Mouse (Mus musculus): ENCODE data around the gene Golga7b.

DNA sequence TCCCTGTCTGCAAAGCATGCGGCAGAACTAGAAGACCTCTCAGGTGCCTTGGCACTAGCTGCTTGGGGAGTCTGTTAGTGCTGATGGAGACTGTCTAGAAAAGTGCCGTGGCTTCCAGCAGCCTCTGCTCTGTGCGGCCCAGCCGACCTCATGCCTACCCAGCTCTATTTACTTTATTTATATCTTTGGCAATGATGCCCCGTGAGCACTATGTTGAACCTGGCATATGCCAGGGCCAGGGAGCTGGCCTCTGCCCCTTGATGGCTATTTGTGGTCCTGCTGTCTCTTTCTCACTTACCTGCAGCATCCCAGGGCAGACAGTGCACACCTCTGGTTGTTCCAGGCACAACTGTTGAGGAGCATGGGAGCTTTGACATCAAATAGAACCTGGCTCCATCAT, 31.1 kb downstream of the Golga7b start:
- TF ChIP-seq POLR2A (IDR thresholded peaks at IDR 0.05; ENCODE audit: insufficient read depth, low read depth, low read length), result no peak
- TF ChIP-seq CTCF (IDR thresholded peaks at IDR 0.05), result no peak
- TF ChIP-seq EP300 (IDR thresholded peaks at IDR 0.05; ENCODE audit: insufficient read depth, low read depth, low read length), result no peak

Data from heart, adult 2 months (tissue).